Mouse (Mus musculus) induced T-regulatory cell, adult 2 months (primary cell): ENCODE measurements around the gene Golga7b.

Source experiments
- DNase-seq: peaks from one replicate; pipeline ENCODE4 v3.0.0-alpha.2; 2012; ENCODE audit warnings: low read depth

Gene Golga7b

GRCm38 (mm10) chr19:42303210-42303813 lies 55.9 kb downstream of the Golga7b start:
- no peak for DNase-seq

GRCm38 (mm10) chr19:42304506-42304905 lies 57.1 kb downstream of the Golga7b start:
- DNase-seq = no peak

DNA sequence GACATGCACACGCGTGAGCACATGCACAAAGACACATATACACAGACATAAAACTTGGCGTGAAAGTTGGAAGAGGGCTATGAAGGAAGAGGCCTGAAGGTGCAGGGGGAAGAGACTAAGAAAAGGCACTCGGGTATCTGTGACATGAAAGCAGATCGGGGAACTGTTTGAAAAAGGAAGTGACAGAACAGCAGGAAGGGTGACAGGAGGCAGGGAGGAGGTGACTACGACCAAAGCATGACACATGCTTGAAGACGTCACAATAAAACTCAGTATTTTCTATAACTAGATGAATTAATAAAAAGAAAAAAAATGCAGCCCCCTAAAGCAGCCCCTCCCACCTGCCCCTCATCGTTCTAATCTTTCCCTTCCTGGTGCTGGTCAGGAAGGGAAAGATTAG lies 58.4 kb downstream of the Golga7b start:
- peak; percentile 16 for DNase-seq

DNA sequence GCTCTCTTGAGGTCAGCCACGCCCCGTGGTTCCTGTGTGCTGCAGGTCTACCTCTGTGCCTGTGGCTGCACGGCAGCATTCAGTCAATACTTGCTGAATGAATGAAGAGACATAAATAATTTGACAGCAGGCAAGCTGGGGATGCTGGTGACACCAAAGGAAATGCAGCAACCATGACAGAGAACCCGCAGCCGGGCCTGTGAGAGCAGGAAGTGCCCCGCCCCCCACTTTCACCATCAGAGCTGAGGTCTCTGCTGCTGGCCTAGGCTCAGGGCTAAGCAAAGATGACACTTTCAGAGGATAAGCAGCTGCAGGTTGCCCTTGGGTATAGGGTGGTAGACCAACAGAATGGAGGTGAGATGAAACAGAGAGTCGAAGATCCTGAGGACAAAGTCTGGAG lies 58.8 kb downstream of the Golga7b start:
- DNase-seq = peak; percentile 54

- no peak for DNase-seq
Measured at GRCm38 (mm10) chr19:42307019-42307418, 59.6 kb downstream of the Golga7b start.

DNA sequence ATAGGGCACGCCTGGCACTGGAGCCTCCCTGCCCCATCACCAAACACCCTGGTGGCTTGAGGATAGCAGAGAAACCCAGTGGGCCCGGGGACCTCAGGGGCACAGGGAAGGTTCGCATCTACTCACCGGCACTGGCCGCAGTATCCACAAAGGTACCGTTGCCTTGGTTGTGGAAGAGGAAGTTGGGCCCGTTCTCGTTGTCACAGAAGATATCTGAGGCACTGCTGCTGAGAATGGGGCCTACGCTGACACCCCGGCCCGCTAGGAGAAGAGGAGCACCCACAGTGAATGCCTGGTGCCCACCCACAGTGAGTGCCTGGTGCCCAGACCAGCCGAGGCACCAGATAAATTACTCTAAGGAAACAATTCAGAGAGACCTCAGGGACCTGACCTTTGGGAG lies 61.6 kb downstream of the Golga7b start:
- no peak for DNase-seq

GRCm38 (mm10) chr19:42311332-42311731 lies 64.0 kb downstream of the Golga7b start:
- no peak for DNase-seq

- no peak for DNase-seq
Measured at GRCm38 (mm10) chr19:42312191-42312590, 64.8 kb downstream of the Golga7b start.

DNA sequence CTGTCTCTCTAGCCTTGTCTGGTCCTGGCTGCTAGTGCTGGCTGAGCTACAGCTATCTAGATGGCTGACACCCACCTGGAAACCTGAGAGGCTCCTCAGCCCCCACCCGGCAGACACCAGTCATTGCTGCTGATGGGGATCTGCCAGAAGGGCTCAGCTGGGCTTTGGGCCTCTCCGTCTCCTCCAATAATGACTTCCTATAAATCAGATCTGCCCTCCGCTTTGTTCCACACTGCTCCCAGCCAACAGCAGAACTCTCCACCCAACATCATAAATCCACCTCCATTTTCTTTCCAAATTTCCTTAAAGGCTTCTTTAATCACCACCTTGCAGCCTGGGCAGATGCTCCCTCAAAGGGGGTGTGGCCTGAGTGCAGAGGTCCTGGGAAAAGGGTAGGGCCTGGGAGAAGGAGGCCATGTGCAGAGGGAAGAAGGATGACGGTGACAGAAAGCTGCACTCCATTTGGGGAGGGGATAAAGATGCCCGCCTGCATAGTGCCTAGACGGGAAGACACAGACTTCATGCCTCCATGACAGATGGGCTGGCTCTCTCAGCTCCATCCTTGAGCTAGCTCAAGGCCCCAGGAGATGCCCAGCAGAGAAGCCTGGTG lies 67.8 kb downstream of the Golga7b start:
- DNase-seq = no peak

GRCm38 (mm10) chr19:42315914-42316313 lies 68.5 kb downstream of the Golga7b start:
- peak; percentile 59 for DNase-seq

- DNase-seq = no peak
Measured at GRCm38 (mm10) chr19:42316525-42316924, 69.2 kb downstream of the Golga7b start.

- DNase-seq = no peak
Measured at GRCm38 (mm10) chr19:42316998-42317397, 69.6 kb downstream of the Golga7b start.

- no peak for DNase-seq
Measured at GRCm38 (mm10) chr19:42317648-42318425, 70.5 kb downstream of the Golga7b start.
